Mouse (Mus musculus) small intestine, adult 2 months (tissue): ENCODE data around the gene Ablim1.

ENCODE experiments used
- CTCF ChIP-seq: fragments of 200-500 bp; IDR thresholded peaks from 2 replicates; pipeline ENCODE4 v1.5.1; 2012; ENCODE audit warnings: low read depth, mild to moderate bottlenecking, control low read depth, inconsistent platforms, low read length, moderate library complexity, mixed read lengths; ENCODE audit not compliant: insufficient replicate concordance, insufficient read length; ENCODE audit errors: extremely low read depth
- POLR2A ChIP-seq: fragments of 200-500 bp; IDR thresholded peaks from 2 replicates; pipeline ENCODE4 v1.6.1; 2012; ENCODE audit warnings: low read depth, mild to moderate bottlenecking, control low read depth, inconsistent platforms, low read length, moderate library complexity

- TF ChIP-seq CTCF (no peak), POLR2A (no peak)
These were observed 296.9 kb downstream of the Ablim1 start for GRCm38 (mm10) chr19:57017785-57018179.
